Mouse (Mus musculus): ENCODE results near the gene Evi2b. TPM values are rescaled to one million over a fixed set of nuclear protein-coding genes. Genes with fewer than 3 reads are reported as not detected.

Evi2b gene
- 1 to 10 TPM in 1 of 2 experiments, under 1 TPM in 1; 0.80 to 1.0 TPM for total RNA-seq (2021)
- long read RNA-seq, partial matches to known transcripts: 0 of 2 reads
- long read RNA-seq, other reads (novel, unspliced or antisense): 0 of 2 reads

DNA sequence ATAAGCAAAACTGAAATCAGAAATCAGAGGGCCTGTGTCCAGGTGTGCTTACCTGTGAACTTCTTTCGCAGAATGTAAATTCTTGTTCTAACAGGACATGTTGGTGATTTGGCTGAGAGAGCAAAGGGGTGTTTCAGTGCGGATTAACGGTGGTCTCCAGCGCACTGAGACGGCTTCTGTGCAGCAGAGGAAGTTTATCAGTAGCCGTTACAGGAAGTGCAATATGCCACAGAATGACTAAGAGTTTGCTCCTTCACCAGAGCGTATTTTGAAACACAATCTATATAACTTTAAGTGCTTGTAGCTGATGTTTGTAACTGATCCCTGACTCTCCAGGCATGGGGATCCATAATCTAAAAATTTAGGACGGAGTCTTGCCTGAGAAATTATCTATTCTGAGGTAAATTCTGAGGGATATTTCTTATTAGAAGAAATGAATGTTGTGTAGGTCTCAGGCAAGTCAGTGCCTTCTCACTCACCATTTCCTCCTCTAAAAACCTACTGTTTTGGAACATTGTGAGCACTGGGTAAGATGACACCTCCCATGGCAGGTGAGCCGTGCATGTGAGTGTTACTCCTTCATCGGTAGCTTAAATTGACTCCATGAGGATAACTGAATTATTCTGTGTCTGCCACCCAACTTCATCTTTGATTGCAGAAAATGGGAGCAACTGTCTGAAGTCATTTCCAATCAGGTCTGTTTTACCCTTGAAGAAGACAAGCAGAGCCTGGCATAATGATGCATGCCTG lies at the start of gene Evi2b:
Gene Evi2b (minus strand): TSS at position 203 of the 750 bp plus-strand sequence.
- DNase-seq (ENCODE audit: low spot score in 2 of 2): no peak

DNA sequence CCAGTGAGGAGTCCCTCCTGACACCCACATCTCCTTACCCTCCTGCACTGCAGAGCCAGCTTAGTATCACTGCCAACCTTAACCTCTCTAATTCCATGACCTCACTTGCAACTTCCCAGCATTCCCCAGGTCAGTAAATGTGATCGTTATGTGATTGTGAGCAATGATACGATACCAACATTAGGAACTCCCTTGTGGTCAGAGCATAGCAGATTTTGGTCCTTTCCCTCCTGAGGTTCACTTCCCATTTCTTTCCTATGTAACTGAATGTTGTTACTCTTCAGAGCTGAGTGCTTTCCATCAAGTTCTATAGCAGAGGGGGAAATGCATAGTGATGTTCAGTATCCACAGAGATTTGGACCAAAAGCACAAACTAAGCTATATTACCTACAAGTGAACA lies 46.8 kb upstream of the Evi2b start:
- no peak for DNase-seq (ENCODE audit: low spot score in 2 of 2)

- DNase-seq (ENCODE audit: low spot score in 2 of 2): no peak
Observed at GRCm38 (mm10) chr11:79568197-79568911, 44.8 kb upstream of the Evi2b start.

DNA sequence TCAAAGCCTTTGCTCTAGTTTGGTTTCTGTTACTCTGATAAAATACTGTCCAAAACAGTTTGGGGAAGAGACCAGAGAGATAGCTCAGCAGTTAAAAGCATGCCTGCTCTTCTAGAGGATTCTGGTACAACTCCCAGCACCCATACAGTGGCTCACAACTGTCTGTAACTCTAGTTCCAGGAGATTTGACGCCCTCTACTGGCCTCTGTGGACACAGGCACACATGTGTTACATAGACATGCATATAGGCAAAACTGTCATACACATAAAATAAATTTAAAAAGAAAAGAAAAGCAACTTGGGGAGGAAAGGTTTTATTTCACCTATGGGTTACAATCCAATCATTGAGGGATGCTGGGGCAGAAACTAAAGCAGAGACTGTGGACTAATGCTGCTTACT lies 43.4 kb upstream of the Evi2b start:
- no peak for DNase-seq (ENCODE audit: low spot score in 2 of 2)

DNA sequence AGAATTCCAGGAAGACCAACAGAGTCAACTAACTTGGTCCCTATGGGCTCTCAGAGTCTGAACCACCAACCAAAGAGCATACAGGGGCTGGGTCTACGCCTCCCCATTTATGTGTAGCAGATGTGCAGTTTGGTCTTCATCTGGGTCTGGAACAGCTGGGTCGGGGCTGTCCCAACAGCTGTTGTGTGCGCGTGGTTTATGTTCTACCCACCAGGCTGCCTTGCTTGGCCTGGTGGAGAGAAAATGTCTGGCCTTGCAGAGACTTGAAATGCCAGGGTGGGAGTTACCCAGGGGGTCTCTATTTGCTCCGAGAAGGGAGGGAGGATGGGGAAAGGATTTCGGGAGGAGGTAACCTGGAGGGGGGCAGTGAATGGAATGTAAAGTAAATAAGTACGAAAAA lies 39.9 kb upstream of the Evi2b start:
- no peak for DNase-seq (ENCODE audit: low spot score in 2 of 2)

- no peak for DNase-seq (ENCODE audit: low spot score in 2 of 2)
Observed at GRCm38 (mm10) chr11:79560536-79560935, 37.0 kb upstream of the Evi2b start.

GRCm38 (mm10) chr11:79552622-79553021 lies 29.1 kb upstream of the Evi2b start:
- DNase-seq (ENCODE audit: low spot score in 2 of 2): no peak

DNA sequence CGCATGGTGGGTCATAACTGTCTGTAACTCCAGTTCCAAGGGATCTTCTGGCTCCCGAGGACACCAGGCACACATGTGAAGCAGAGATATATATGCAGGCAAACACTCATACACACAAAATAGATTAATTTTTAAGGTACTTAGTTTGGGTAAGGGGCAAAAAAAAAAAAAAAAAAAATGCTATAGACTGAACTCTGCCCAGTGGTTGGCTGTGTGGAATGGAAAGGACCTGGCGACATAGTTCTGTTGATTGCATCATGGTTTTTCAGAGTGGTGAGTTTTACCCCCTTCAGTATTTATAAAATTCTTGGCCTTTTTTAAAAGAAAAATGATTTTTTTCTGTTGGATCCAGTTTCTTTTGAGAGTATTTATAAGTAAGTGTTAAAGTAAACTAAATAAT lies 12.7 kb upstream of the Evi2b start:
- DNase-seq (ENCODE audit: low spot score in 2 of 2): no peak

DNA sequence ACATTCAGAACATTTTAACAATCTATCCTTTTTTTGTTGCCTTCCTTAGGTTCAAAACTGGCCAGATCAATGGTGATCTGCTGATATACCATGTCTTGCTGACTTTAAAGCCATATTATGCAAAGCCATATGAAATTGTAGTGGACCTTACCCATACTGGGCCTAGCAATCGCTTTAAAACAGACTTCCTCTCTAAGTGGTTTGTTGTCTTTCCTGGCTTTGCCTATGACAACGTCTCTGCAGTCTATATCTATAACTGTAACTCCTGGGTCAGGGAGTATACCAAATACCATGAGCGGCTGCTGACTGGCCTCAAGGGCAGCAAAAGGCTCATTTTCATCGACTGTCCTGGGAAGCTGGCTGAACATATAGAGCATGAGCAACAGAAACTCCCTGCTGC lies 12.0 kb upstream of the Evi2b start:
- no peak for DNase-seq (ENCODE audit: low spot score in 2 of 2)

DNA sequence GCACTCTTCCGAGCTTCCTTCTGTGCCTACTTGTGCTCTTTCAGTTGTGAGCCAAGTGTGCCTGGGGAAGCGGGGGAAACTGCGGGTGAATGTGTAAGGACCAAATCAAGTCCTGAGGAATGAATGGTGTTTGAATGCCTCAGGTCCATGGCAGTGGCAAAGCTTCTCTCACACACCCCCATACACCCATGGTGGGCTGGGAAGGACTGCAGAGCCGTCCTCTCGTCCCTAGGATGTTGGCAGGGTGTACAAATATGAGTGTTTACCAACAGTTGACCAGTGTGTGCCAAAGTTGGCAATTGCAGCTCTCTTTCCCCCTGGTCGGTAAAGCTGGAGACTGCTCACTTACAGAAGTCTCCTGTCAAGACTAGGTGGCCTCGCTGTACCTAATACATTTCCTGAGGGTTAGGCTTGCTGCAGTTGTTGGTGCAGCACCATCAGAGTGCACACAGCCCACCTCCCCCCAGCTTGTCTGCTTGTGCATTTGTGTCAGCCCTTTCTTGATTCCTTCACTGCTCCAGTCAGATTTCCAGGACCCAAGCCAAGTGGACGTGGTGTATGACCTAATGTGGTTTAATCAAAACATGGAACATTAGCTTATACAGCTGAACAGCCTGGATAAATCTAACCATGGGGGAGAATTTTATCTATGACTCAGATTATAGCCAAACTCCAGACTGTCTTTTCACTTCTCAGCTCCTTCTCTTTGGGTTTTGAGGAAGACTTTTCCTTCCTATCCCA lies 10.6 kb upstream of the Evi2b start:
- peak in 1 of 2 experiments; percentile 21 for DNase-seq (ENCODE audit: low spot score in 2 of 2)

DNA sequence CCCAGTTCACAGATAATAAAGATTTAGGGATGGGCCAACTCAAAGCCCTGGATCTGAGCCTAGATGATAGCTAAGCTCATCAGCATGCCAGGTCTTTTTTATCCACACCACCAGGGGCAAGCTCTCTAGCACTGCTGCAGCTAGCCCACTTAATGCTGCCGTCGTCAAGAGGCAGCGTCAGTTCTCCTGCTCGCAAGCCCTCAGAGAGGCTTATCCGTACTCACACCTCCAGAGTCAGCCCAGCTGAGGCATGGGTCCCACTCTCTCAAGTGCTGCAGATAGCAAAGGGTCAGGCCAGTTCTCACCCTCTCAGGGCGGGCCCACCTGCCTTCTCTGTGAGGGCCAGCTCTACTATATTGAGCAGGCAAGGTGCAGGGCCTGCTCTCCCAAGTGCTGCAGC lies 9.7 kb upstream of the Evi2b start:
- no peak for DNase-seq (ENCODE audit: low spot score in 2 of 2)

- no peak for DNase-seq (ENCODE audit: low spot score in 2 of 2)
Observed at GRCm38 (mm10) chr11:79531485-79531884, 7.9 kb upstream of the Evi2b start.

GRCm38 (mm10) chr11:79530774-79531173 lies 7.2 kb upstream of the Evi2b start:
- DNase-seq (ENCODE audit: low spot score in 2 of 2): no peak

GRCm38 (mm10) chr11:79530333-79530761 lies 6.8 kb upstream of the Evi2b start, which contains the start of the genes Evi2 and Evi2a:
TSS of gene Evi2 (minus strand) at chr11:79530589.
TSS of gene Evi2a (minus strand) at chr11:79530609.
- DNase-seq (ENCODE audit: low spot score in 2 of 2): no peak

DNA sequence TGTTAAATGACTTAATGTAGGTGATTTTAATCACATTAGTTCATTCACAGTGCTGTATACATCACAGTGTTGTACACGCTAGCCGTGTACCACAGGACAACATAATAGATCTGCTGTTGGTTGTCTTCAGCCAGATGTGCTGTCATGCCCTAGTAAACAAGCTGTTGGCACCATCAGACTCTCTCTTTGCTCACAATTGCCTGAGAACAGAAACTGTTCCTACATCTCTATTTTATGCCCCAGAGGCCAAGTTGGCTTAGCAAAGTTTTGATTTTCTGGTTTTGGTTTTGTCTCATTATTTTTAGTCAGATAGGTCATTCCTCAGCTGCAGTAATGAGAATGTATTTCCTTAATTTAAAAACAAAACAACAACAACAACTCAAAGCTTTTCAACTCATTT lies 6.2 kb upstream of the Evi2b start:
- DNase-seq (ENCODE audit: low spot score in 2 of 2): no peak

DNA sequence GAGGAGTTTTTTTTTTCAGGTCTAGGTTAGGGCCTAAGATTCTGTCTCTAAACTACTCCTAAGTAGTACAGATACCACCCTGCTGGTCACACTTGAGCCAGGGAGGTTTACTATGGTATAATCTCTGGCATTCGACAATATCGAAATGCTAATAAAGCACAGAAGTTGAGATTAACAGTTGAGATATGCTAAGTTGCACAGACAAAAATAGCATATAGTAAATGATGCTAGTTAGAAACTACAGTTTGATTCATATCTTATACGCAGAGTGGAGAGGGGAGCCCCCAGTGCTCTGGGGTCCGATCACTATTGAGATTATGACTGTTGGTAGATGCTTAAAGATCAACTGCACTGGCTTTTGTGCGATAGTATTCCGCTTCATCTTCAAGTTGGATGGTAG lies 5.7 kb upstream of the Evi2b start:
- no peak for DNase-seq (ENCODE audit: low spot score in 2 of 2)

- DNase-seq (ENCODE audit: low spot score in 2 of 2): no peak
Observed at GRCm38 (mm10) chr11:79528601-79529000, 5.0 kb upstream of the Evi2b start.

DNA sequence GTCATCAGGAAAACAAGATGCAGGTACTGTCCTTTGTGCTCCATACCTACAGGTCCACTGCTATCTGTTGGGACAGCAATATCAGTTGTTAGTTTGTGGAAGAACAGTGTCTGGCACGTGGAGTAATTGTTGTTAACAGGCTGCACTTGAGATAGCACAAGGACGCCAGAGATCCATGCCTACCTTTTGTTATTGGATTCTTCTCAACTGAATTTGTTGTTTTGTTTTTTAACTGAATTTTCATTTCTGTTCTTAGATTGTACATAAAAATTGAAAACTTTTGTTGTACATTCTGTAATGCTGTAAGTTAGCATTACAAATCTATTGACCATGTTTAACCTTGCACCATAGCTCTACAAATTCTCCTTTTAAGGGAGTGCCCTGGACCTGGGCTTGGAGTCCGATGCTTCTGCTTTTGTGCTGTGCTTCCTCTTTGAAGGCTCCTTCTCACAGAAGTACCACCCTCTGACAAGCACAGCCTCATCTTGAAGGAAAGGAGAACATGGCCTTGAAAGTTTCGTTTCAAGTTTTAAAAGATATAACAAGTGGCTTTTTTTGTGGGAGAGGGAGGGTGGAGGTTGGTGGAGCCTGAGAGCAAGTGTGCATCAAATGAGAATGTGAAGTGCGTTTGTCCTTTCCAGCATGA lies 4.3 kb upstream of the Evi2b start:
- no peak for DNase-seq (ENCODE audit: low spot score in 2 of 2)

GRCm38 (mm10) chr11:79527015-79527738 lies 3.6 kb upstream of the Evi2b start:
- DNase-seq (ENCODE audit: low spot score in 2 of 2): peak in 1 of 2 experiments; percentile 17

DNA sequence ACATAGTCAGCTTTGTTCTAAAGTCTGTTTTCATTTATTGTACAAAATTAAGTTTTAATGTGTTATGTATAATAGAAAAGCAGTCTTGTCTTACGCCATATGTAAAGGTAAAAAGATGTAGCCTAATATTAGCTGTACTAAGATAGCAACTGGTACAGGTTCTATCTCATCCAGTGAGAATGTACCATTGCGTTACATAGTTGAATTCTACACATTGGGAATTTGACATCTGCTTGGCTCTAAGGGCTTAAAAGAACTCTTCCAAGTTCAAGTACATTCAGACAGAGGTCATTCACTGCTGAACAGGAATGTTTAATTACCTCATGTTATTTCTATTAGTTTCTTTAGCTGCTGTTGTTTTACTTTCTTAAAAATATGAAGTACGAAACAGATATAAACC lies 3.0 kb upstream of the Evi2b start:
- no peak for DNase-seq (ENCODE audit: low spot score in 2 of 2)

- DNase-seq (ENCODE audit: low spot score in 2 of 2): no peak
Observed at GRCm38 (mm10) chr11:79524310-79524575, 681 bp upstream of the Evi2b start.

Data from layer of hippocampus, postnatal 10 days (tissue).